Mouse (Mus musculus) MEL (cell line): ENCODE results near the gene Senp6. TPM values are rescaled to one million over a fixed set of nuclear protein-coding genes. Genes with fewer than 3 reads are reported as not detected.

ENCODE experiments used
- DNase-seq: peaks from one replicate; pipeline ENCODE4 v3.0.0; 2011; ENCODE audit warnings: low read depth, low spot score
- H3K27ac ChIP-seq: 2 replicates; pipeline ENCODE4 v1.5.1; 2012; ENCODE audit warnings: low read depth, mild to moderate bottlenecking, control low read depth, low read length, moderate library complexity; ENCODE audit not compliant: control insufficient read depth
- H3K27me3 ChIP-seq, 2 experiments: fragments of 150-350 bp in 1 of 2; sonication (generic) in 1 of 2; 2 replicates each; pipeline ENCODE4 v1.6.1; 2012; ENCODE audit warnings: low read length in 2 of 2, mild to moderate bottlenecking in 2 of 2, improper control_type of control experiment in 1 of 2, moderate library complexity in 1 of 2; ENCODE audit not compliant: insufficient read depth in 2 of 2, control insufficient read depth in 1 of 2
- H3K36me3 ChIP-seq, 2 experiments: 2 replicates each; pipeline ENCODE4 v1.6.1; 2012 to 2014; ENCODE audit warnings: low read length in 2 of 2, improper control_type of control experiment in 1 of 2, inconsistent platforms in 1 of 2, mild to moderate bottlenecking in 1 of 2; ENCODE audit not compliant: insufficient read depth in 2 of 2, control insufficient read depth in 1 of 2
- H3K4me1 ChIP-seq, 2 experiments: fragments of 150-350 bp in 1 of 2; sonication (generic) in 1 of 2; 2 replicates each; pipeline ENCODE4 v1.6.1; 2012; ENCODE audit warnings: low read length in 2 of 2, improper control_type of control experiment in 1 of 2, mild to moderate bottlenecking in 1 of 2; ENCODE audit not compliant: insufficient read depth in 2 of 2, control insufficient read depth in 1 of 2
- H3K4me3 ChIP-seq, 2 experiments: fragments of 150-350 bp in 1 of 2; sonication (generic) in 1 of 2; 2 replicates each; pipeline ENCODE4 v1.5.1; 2012; ENCODE audit warnings: low read depth in 2 of 2, low read length in 2 of 2, mild to moderate bottlenecking in 2 of 2, moderate library complexity in 2 of 2, control low read depth in 1 of 2, improper control_type of control experiment in 1 of 2; ENCODE audit not compliant: control insufficient read depth in 1 of 2, insufficient read depth in 1 of 2
- H3K79me2 ChIP-seq: 2 replicates; pipeline ENCODE4 v1.6.1; 2012; ENCODE audit warnings: mild to moderate bottlenecking, low read length, moderate library complexity; ENCODE audit not compliant: control insufficient read depth, poor library complexity, insufficient read depth
- H3K9ac ChIP-seq: 2 replicates; pipeline ENCODE4 v1.6.1; 2012; ENCODE audit warnings: low read depth, mild to moderate bottlenecking, control low read depth, low read length, moderate library complexity; ENCODE audit not compliant: control insufficient read depth, poor library complexity, severe bottlenecking
- H3K9me3 ChIP-seq: fragments of 150-350 bp; sonication (generic); replicated peaks from 2 replicates; pipeline ENCODE4 v1.6.1; 2012; ENCODE audit warnings: mild to moderate bottlenecking, low read length, improper control_type of control experiment, moderate library complexity; ENCODE audit not compliant: insufficient read depth
- CTCF ChIP-seq, 3 experiments: IDR thresholded peaks in 2 of 3; conservative IDR thresholded peaks in 1 of 3; 2 replicates each; pipeline ENCODE4 v1.5.1; 2011 to 2012; ENCODE audit warnings: low read length in 3 of 3, low read depth in 2 of 3, mild to moderate bottlenecking in 2 of 3, improper control_type of control experiment in 1 of 3, inconsistent platforms in 1 of 3, mixed read lengths in 1 of 3, moderate library complexity in 1 of 3; ENCODE audit not compliant: control insufficient read depth in 1 of 3, insufficient read depth in 1 of 3, poor library complexity in 1 of 3, severe bottlenecking in 1 of 3
- ELF1 ChIP-seq: IDR thresholded peaks from 2 replicates; pipeline ENCODE4 v1.6.1; 2014; ENCODE audit warnings: low read depth, mild to moderate bottlenecking, inconsistent platforms, low read length, improper control_type of control experiment, moderate library complexity
- ETS1 ChIP-seq: IDR thresholded peaks from 2 replicates; pipeline ENCODE4 v1.6.1; 2012; ENCODE audit warnings: low read depth, mild to moderate bottlenecking, inconsistent platforms, low read length, improper control_type of control experiment, moderate library complexity
- KAT2A ChIP-seq: conservative IDR thresholded peaks from 2 replicates; pipeline ENCODE4 v1.6.1; 2012; ENCODE audit warnings: low read depth, low read length, improper control_type of control experiment, inconsistent platforms
- MYB ChIP-seq: IDR thresholded peaks from 2 replicates; pipeline ENCODE4 v1.6.1; 2011; ENCODE audit warnings: mild to moderate bottlenecking, low read depth, low read length, improper control_type of control experiment
- MYC ChIP-seq: IDR thresholded peaks from 2 replicates; pipeline ENCODE4 v1.6.1; 2011; ENCODE audit warnings: low read depth, mild to moderate bottlenecking, low read length, improper control_type of control experiment, moderate library complexity
- POLR2AphosphoS5 ChIP-seq: IDR thresholded peaks from 2 replicates; pipeline ENCODE4 v1.6.1; 2012; ENCODE audit warnings: low read depth, borderline replicate concordance, mild to moderate bottlenecking, inconsistent platforms, low read length, moderate library complexity, mixed read lengths
- RAD21 ChIP-seq: IDR thresholded peaks from 2 replicates; pipeline ENCODE4 v1.6.1; 2011; ENCODE audit warnings: mild to moderate bottlenecking, low read depth, low read length, improper control_type of control experiment
- RCOR1 ChIP-seq: IDR thresholded peaks from 2 replicates; pipeline ENCODE4 v1.6.1; 2012; ENCODE audit warnings: low read depth, mild to moderate bottlenecking, inconsistent platforms, low read length, improper control_type of control experiment
- SIN3A ChIP-seq: IDR thresholded peaks from 2 replicates; pipeline ENCODE4 v1.6.1; 2012; ENCODE audit warnings: low read length, improper control_type of control experiment, inconsistent platforms
- SMC3 ChIP-seq: IDR thresholded peaks from 2 replicates; pipeline ENCODE4 v1.6.1; 2011; ENCODE audit warnings: low read depth, low read length, improper control_type of control experiment
- TAL1 ChIP-seq: IDR thresholded peaks from 2 replicates; pipeline ENCODE4 v1.6.1; 2012; ENCODE audit warnings: mild to moderate bottlenecking, inconsistent platforms, low read length, moderate library complexity, mixed read lengths
- TBP ChIP-seq: IDR thresholded peaks from 2 replicates; pipeline ENCODE4 v1.8.0; 2011; ENCODE audit warnings: low read depth, low read length, improper control_type of control experiment
- TCF12 ChIP-seq: IDR thresholded peaks from 2 replicates; pipeline ENCODE4 v1.6.1; 2014; ENCODE audit warnings: low read depth, mild to moderate bottlenecking, inconsistent platforms, low read length, improper control_type of control experiment, moderate library complexity
- USF2 ChIP-seq, 2 experiments: IDR thresholded peaks; 2 replicates each; pipeline ENCODE4 v1.6.1; 2011 to 2012; ENCODE audit warnings: improper control_type of control experiment in 2 of 2, low read length in 2 of 2, borderline replicate concordance in 1 of 2, inconsistent platforms in 1 of 2, low read depth in 1 of 2, mild to moderate bottlenecking in 1 of 2; ENCODE audit not compliant: insufficient read depth in 1 of 2
- ZC3H11A ChIP-seq: IDR thresholded peaks from 2 replicates; pipeline ENCODE4 v1.6.1; 2012; ENCODE audit warnings: low read depth, mild to moderate bottlenecking, inconsistent platforms, low read length, improper control_type of control experiment
- ZKSCAN1 ChIP-seq: IDR thresholded peaks from 2 replicates; pipeline ENCODE4 v1.6.1; 2012; ENCODE audit warnings: low read depth, mild to moderate bottlenecking, inconsistent platforms, low read length, improper control_type of control experiment, moderate library complexity
- ZMIZ1 ChIP-seq: IDR thresholded peaks from 2 replicates; pipeline ENCODE4 v1.6.1; 2012; ENCODE audit warnings: low read depth, mild to moderate bottlenecking, inconsistent platforms, low read length, improper control_type of control experiment, moderate library complexity
- polyA plus RNA-seq, 2 experiments: library from polyadenylated mRNA; stranded (reverse) in 1 of 2; unstranded in 1 of 2; fragments of >175 nt in 1 of 2; fragments of >200 nt in 1 of 2; gene quantifications; 2 replicates each; pipeline versions ENCODE4 v1.2.1 to v1.2.4; 2012; ENCODE audit warnings: low replicate concordance in 2 of 2, low read depth in 1 of 2; ENCODE audit not compliant: insufficient read length in 2 of 2, insufficient read depth in 1 of 2, missing spikeins in 1 of 2
- total RNA-seq: library from RNA; depleted of rRNA; stranded (reverse); fragments of 300-350 nt; gene quantifications from 2 replicates; pipeline ENCODE4 v1.2.3, GENCODE M21; 2012

The Senp6 gene
- total and polyA plus RNA-seq, 3 experiments, result 67.0 to 670 (median 71.1) TPM

- H3K27me3 ChIP-seq, result peaks cover 2% of the 10 kb centered on the region in 2 experiments; a peak in 3 of 4 replicates
- no peaks in the 10 kb centered on the region for H3K36me3 ChIP-seq
- no peak overlapping the region for H3K27ac ChIP-seq
- no peak for DNase-seq
- TF ChIP-seq ETS1, result no peak
- no peak for TF ChIP-seq ZC3H11A
- no peak for TF ChIP-seq USF2 (IDR thresholded peaks at IDR 0.05; ENCODE audit: borderline replicate concordance in 1 of 2, insufficient read depth in 1 of 2, low read depth in 1 of 2, low read length in 2 of 2)
- TF ChIP-seq ZKSCAN1, result no peak
- TF ChIP-seq MYB, result no peak
- TF ChIP-seq MYC, result no peak
- H3K79me2 ChIP-seq, result no peaks in the 10 kb centered on the region
- H3K4me3 ChIP-seq, result no peak overlapping the region
- H3K9ac ChIP-seq, result no peak overlapping the region
- H3K4me1 ChIP-seq, result no peaks in the 10 kb centered on the region
- H3K9me3 ChIP-seq, result no peaks in the 10 kb centered on the region
Observed at GRCm38 (mm10) chr9:80037262-80037996, 29.3 kb upstream of the Senp6 start.

GRCm38 (mm10) chr9:80037997-80038383 is 28.7 kb upstream of the Senp6 start:
- no peak overlapping the region for H3K9ac ChIP-seq
- no peak for DNase-seq
- H3K27ac ChIP-seq, result no peak overlapping the region
- no peak overlapping the region for H3K4me3 ChIP-seq
- H3K27me3 ChIP-seq, result peaks cover 2% of the 10 kb centered on the region in 2 experiments; a peak in 3 of 4 replicates
- no peaks in the 10 kb centered on the region for H3K4me1 ChIP-seq
- no peak for TF ChIP-seq ETS1
- no peak for TF ChIP-seq POLR2AphosphoS5
- no peak for TF ChIP-seq TCF12
- no peak for TF ChIP-seq CTCF (IDR thresholded peaks at IDR 0.05 in 2 of 3, conservative IDR thresholded peaks at IDR 0.05 in 1 of 3; ENCODE audit: control insufficient read depth in 1 of 3, insufficient read depth in 1 of 3, low read depth in 2 of 3, low read length in 3 of 3, poor library complexity in 1 of 3, severe bottlenecking in 1 of 3)
- no peak for TF ChIP-seq TAL1
- no peak for TF ChIP-seq TBP
- TF ChIP-seq SMC3, result no peak
- no peak for TF ChIP-seq ELF1
- TF ChIP-seq KAT2A, result no peak
- TF ChIP-seq ZMIZ1, result no peak
- TF ChIP-seq RAD21, result no peak
- TF ChIP-seq RCOR1, result no peak
- no peak for TF ChIP-seq SIN3A
- H3K9me3 ChIP-seq, result no peaks in the 10 kb centered on the region
- H3K79me2 ChIP-seq, result no peaks in the 10 kb centered on the region
- no peaks in the 10 kb centered on the region for H3K36me3 ChIP-seq
